Mouse (Mus musculus) hindbrain, embryonic 11.5 days (tissue): ENCODE results near the gene Cdc73. TPM values are rescaled to one million over a fixed set of nuclear protein-coding genes. Genes with fewer than 3 reads are reported as not detected.
"Not testable (repeated sequence)": the region's sequence is repeated elsewhere in the genome, so short reads cannot be mapped to it uniquely, and the experiment has no call there.

ENCODE experiments used
- ATAC-seq: fragments of 200-750 bp; cut with Nextera tagmentation; 2 replicates; pipeline ENCODE4 v1.8.0; 2017; ENCODE audit warnings: mild to moderate bottlenecking, moderate TSS enrichment, moderate library complexity; ENCODE audit not compliant: low FRiP score
- DNase-seq: peaks from one replicate; pipeline ENCODE4 v3.0.0-alpha.2; 2015; ENCODE audit warnings: low spot score
- H3K27ac ChIP-seq: fragments of 300-500 bp; sonication (generic); 2 replicates; pipeline ENCODE4 v1.5.1; 2014; ENCODE audit warnings: mild to moderate bottlenecking, low read depth, low read length
- H3K27me3 ChIP-seq: fragments of 300-500 bp; sonication (generic); 2 replicates; pipeline ENCODE4 v1.6.1; 2014; ENCODE audit warnings: mild to moderate bottlenecking, low read length, moderate library complexity, mixed read lengths; ENCODE audit not compliant: control insufficient read depth, insufficient read depth
- H3K36me3 ChIP-seq: fragments of 300-500 bp; sonication (generic); 2 replicates; pipeline ENCODE4 v1.6.1; 2014; ENCODE audit warnings: mild to moderate bottlenecking, low read length, moderate library complexity, mixed read lengths; ENCODE audit not compliant: control insufficient read depth, insufficient read depth
- H3K4me1 ChIP-seq: fragments of 300-500 bp; sonication (generic); replicated peaks from 2 replicates; pipeline ENCODE4 v1.6.1; 2014; ENCODE audit warnings: low read length, mixed read lengths; ENCODE audit not compliant: control insufficient read depth, insufficient read depth
- H3K4me2 ChIP-seq: fragments of 300-500 bp; sonication (generic); replicated peaks from 2 replicates; pipeline ENCODE4 v1.6.1; 2014; ENCODE audit warnings: mild to moderate bottlenecking, low read depth, low read length
- H3K4me3 ChIP-seq: fragments of 300-500 bp; sonication (generic); 2 replicates; pipeline ENCODE4 v1.5.1; 2014; ENCODE audit warnings: low read depth, low read length
- H3K9ac ChIP-seq: fragments of 300-500 bp; sonication (generic); 2 replicates; pipeline ENCODE4 v1.6.1; 2014; ENCODE audit warnings: low read depth, low read length
- H3K9me3 ChIP-seq: fragments of 300-500 bp; sonication (generic); 2 replicates; pipeline ENCODE4 v1.6.1; 2016; ENCODE audit warnings: low read length; ENCODE audit not compliant: control insufficient read depth
- WGBS: fragments of 180-500 bp; shearing (Covaris S2); extraction: QIAGEN DNeasy Blood & Tissue Kit; methylation state at CpG from one replicate; pipeline ENCODE4 v1.1.7; 2014; 5-methylcytosine and 5-hydroxymethylcytosine counted together
- polyA plus RNA-seq: library from polyadenylated mRNA; unstranded; fragments of >200 nt; fragmentation: Nextera tagmentation; extraction: Ambion mirVana; gene quantifications from 2 replicates; pipeline ENCODE4 v1.2.1, GENCODE M21; 2014

Cdc73 gene
- polyA plus RNA-seq, 1 experiment from 2014 or later = 25.8 TPM

DNA sequence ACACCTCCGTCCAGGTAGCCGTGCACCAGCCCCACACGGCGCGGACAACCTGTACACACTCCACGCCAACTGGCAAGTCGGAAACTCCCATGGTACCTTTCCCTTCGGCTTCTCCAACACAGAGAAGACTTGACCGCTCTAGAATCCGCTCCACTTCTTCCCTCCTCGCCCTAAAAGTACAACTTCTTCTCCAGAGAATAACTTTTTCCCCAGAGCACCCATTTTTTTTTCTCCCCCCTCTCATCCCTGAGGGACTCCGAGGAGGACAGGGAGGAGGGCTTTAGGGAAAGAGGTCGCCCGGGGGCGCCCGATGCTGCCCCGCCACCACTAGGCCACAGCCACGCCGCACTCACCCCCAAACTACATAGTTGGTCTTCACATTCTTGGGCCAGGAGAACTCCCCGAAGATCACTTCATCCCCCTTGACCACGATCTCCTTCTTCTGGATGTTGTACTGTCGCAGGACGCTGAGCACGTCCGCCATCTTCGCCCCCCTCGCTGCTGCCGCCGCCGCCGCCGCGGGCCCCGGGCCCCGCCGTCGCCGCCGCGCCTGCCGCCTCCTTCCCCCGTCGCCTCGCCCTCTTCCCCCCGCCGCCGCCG is 452 bp downstream of the Cdc73 start:
- Histone ChIP-seq H3K9ac (peak overlapping the region; percentile 91), H3K4me1 (no peaks in the 10 kb centered on the region), H3K9me3 (no peaks in the 10 kb centered on the region), H3K4me2 (peak overlapping the region; percentile 65), H3K27me3 (no peaks in the 10 kb centered on the region), H3K27ac (peak overlapping the region; percentile 90), H3K36me3 (no peaks in the 10 kb centered on the region), H3K4me3 (peak overlapping the region; percentile 65)
- peak; percentile 84 for ATAC-seq
- DNase-seq = peak; percentile 65
- WGBS = under 1% methylated on average over 38 of the region's 48 CpGs

- H3K4me1 ChIP-seq = no peaks in the 10 kb centered on the region
- no peaks in the 10 kb centered on the region for H3K36me3 ChIP-seq
- 1% methylated on average over 13 of the region's 13 CpGs for WGBS
- peak overlapping the region; percentile 65 for H3K4me3 ChIP-seq
- H3K27me3 ChIP-seq = no peaks in the 10 kb centered on the region
- H3K27ac ChIP-seq = no peak overlapping the region
- no peak for ATAC-seq
- H3K9me3 ChIP-seq = no peaks in the 10 kb centered on the region
- DNase-seq = peak; percentile 12
- peak overlapping the region; percentile 91 for H3K9ac ChIP-seq
- peak overlapping the region; percentile 65 for H3K4me2 ChIP-seq
Observed at GRCm38 (mm10) chr1:143701736-143702135, 957 bp downstream of the Cdc73 start.

DNA sequence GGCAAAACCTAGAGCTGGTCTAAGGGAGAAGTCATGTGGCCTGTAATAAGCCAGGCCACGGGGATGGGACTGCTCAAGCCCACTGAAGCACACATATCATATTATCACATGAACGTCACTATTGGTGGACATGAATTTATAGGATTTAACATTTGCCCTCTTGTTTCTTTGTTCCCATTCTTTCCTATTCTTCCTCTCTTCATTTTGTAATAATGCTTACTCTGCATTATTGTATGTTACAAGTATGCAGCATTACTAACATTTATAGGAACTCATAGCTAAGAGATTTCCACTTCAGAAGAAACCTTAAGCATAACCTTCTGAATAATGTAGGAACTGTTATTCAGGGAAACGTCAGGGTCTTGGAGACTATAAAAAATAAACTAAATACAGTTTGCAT is 17.8 kb downstream of the Cdc73 start:
- DNase-seq = no peak
- Histone ChIP-seq H3K4me1 (no peaks in the 10 kb centered on the region), H3K4me2 (no peak overlapping the region), H3K27ac (no peak overlapping the region), H3K9ac (no peak overlapping the region), H3K36me3 (no peaks in the 10 kb centered on the region), H3K27me3 (no peaks in the 10 kb centered on the region), H3K9me3 (no peaks in the 10 kb centered on the region), H3K4me3 (no peak overlapping the region)
- ATAC-seq = no peak
- 90% methylated on average over 3 of the region's 3 CpGs for WGBS

DNA sequence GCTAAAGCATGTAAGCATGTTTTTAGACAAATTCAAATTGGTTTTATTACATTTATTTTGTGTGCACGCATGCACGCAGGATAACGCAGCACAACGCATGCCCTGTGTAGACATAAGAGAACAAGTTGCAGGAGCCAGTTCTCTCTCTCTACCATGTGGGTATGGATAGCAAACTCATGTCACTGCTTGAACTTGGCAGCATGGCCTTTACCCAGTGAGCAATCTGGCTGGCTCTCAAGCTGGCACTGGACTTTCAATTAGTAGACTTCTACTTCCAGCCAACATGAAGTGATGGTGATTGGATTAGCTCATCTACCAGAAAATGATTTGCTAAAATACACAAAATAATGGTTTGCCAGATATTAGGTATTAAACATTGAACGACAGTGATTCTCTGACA is 21.6 kb downstream of the Cdc73 start:
- no peak overlapping the region for H3K27ac ChIP-seq
- no peaks in the 10 kb centered on the region for H3K4me1 ChIP-seq
- H3K9me3 ChIP-seq = no peaks in the 10 kb centered on the region
- 95% methylated on average over 5 of the region's 5 CpGs for WGBS
- DNase-seq (no peak), ATAC-seq (no peak)
- no peak overlapping the region for H3K9ac ChIP-seq
- H3K4me2 ChIP-seq = no peak overlapping the region
- no peak overlapping the region for H3K4me3 ChIP-seq
- H3K27me3 ChIP-seq = no peaks in the 10 kb centered on the region
- H3K36me3 ChIP-seq = peaks cover 3% of the 10 kb centered on the region; the same call in 1 of the 2 replicates

DNA sequence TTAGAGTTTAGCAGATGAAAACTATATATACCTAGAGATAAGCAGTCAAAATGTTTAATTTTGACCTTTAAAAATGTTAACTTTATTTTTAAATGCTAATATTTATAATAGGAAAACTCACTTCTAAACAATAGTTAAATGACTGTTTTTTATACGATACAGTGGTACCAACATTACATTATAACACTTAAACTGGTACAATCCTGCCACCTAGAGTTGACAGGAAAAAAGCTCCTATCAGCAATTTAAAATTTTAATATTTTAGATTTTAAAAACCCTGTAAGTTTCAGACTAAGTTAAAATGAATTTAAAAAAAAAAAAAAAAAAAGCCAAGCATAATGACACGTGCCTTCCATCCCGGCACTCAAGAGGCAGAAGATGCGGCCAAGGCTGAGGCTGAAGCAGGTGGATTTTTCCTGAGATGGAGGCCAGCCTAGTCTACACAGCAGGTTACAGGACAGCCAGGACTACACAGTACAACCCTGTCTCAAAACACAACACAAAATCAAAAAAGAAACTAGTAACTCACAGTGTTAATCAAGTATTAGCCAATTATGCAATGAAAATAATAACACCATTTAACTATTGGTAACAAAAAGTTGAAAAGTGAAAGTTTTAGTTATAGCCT is 26.8 kb downstream of the Cdc73 start:
- ATAC-seq (no peak), DNase-seq (no peak)

DNA sequence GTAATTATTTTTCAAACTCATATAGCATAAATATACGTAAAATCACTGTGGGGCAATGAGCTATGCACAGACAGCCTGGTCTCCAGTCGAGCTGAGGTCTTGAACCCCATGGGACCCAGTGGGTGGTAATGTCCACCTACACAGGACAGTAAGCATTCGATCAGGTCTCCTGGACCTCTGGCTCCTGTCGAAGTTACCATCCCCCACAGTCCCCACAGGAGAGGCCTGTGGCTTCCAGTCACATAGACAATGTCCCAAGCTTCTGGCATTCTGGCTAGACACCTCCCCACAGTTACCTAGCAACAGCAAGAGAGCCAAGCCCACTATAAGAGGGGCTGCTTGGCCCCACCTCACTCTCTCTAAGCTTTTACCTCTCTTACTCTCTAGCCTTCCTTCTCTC is 37.9 kb downstream of the Cdc73 start:
- H3K4me2 ChIP-seq, H3K9ac ChIP-seq, H3K4me3 ChIP-seq, H3K27ac ChIP-seq, H3K9me3 ChIP-seq, ATAC-seq, H3K27me3 ChIP-seq, H3K4me1 ChIP-seq, H3K36me3 ChIP-seq, DNase-seq: not testable (repeated sequence)
- 92% methylated on average over 4 of the region's 4 CpGs for WGBS

More for the DNA sequence above, 26.8 kb downstream of the Cdc73 start:
- H3K9ac ChIP-seq = no peak overlapping the region
- no peak overlapping the region for H3K27ac ChIP-seq
- no peak overlapping the region for H3K4me3 ChIP-seq
- H3K36me3 ChIP-seq = peaks cover 3% of the 10 kb centered on the region; the same call in 1 of the 2 replicates
- H3K4me2 ChIP-seq = no peak overlapping the region
- no peaks in the 10 kb centered on the region for H3K27me3 ChIP-seq
- 92% methylated on average over 4 of the region's 4 CpGs for WGBS
- H3K4me1 ChIP-seq = no peaks in the 10 kb centered on the region
- no peaks in the 10 kb centered on the region for H3K9me3 ChIP-seq

- Histone ChIP-seq H3K4me3 (no peak overlapping the region), H3K9ac (no peak overlapping the region), H3K27me3 (no peaks in the 10 kb centered on the region), H3K36me3 (0 out of 2 replicates have a peak, but pooled peaks cover 2% of the 10 kb centered on the region), H3K9me3 (no peaks in the 10 kb centered on the region), H3K4me2 (no peak overlapping the region), H3K27ac (no peak overlapping the region), H3K4me1 (no peaks in the 10 kb centered on the region)
- DNase-seq (no peak), ATAC-seq (no peak)
- 82% methylated on average over 2 of the region's 2 CpGs for WGBS
Observed at GRCm38 (mm10) chr1:143663197-143663596, 39.5 kb downstream of the Cdc73 start.

GRCm38 (mm10) chr1:143653646-143654045 is 49.0 kb downstream of the Cdc73 start:
- DNase-seq = no peak
- no peak overlapping the region for H3K4me2 ChIP-seq
- H3K4me1 ChIP-seq = no peaks in the 10 kb centered on the region
- H3K4me3 ChIP-seq = no peak overlapping the region
- no peak overlapping the region for H3K27ac ChIP-seq
- ATAC-seq = no peak
- no peak overlapping the region for H3K9ac ChIP-seq
- WGBS = 93% methylated on average over 3 of the region's 3 CpGs
- H3K27me3 ChIP-seq = no peaks in the 10 kb centered on the region
- H3K36me3 ChIP-seq = no peaks in the 10 kb centered on the region; the same call in 1 of the 2 replicates
- H3K9me3 ChIP-seq = no peaks in the 10 kb centered on the region

GRCm38 (mm10) chr1:143650317-143650716 is 52.4 kb downstream of the Cdc73 start:
- no peak for DNase-seq
- Histone ChIP-seq H3K36me3 (no peaks in the 10 kb centered on the region; the same call in 1 of the 2 replicates), H3K4me3 (no peak overlapping the region), H3K4me1 (no peaks in the 10 kb centered on the region), H3K9ac (no peak overlapping the region), H3K27me3 (no peaks in the 10 kb centered on the region), H3K9me3 (no peaks in the 10 kb centered on the region), H3K27ac (no peak overlapping the region), H3K4me2 (no peak overlapping the region)
- no peak for ATAC-seq
- 86% methylated on average over 2 of the region's 2 CpGs for WGBS
